9 mouse cellular contexts compared by ENCODE assay signal in the genomic region with DNA sequence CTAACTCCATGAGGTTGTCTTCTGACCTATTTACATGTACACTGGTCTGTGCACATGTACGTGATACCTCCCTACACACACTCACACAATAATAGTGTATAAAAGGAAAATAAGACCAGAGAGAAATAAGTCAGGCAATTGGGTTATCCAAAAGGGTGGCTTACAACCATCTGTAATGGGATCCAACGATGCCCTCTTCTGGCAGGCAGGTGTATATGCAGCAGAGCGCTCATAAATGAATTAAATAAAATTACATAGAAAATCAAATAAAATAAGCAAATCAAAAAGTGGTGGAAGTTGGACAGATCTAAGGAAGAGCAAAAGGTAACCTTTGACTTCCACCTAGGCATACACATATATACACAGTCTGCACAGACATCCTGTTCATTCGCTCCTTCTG. TPM values are rescaled to one million over a fixed set of nuclear protein-coding genes. Genes with fewer than 3 reads are reported as not detected.
DNase-seq lines count a peak whose midpoint lies in the region; ATAC-seq and TF ChIP-seq lines count a peak whose summit lies in the region.
"Had no signal": no experiment of that assay in that cellular context is flagged by ENCODE, and none has a peak within 500 bp of the region (broad histone marks: within the 10 kb centered on the region; RNA-seq: fewer than 3 reads in every experiment).

No protein-coding gene starts in this region.

- no peaks in the 10 kb centered on the region for H3K9me3 ChIP-seq in kidney, postnatal 0 days (replicated peaks; ENCODE audit: low read length)
- no peaks in the 10 kb centered on the region for H3K9me3 ChIP-seq in hindbrain, embryonic 10.5 days
- H3K9me3 ChIP-seq: hindbrain, embryonic 13.5 days had no signal

- no peaks in the 10 kb centered on the region for H3K36me3 ChIP-seq in kidney, postnatal 0 days (ENCODE audit: insufficient read depth, low read length)
- H3K36me3 ChIP-seq in hindbrain, embryonic 10.5 days: peaks cover 31% of the 10 kb centered on the region

- ATAC-seq in kidney, postnatal 0 days (replicated peaks; ENCODE audit: low FRiP score, low read depth): no peak

- no peak overlapping the region for H3K4me2 ChIP-seq in kidney, postnatal 0 days (ENCODE audit: low read length)
- H3K4me2 ChIP-seq: hindbrain, embryonic 13.5 days had no signal

- DNase-seq in kidney, postnatal 0 days (ENCODE audit: low spot score): peak; percentile 6
- no peak for DNase-seq in kidney, postnatal 14 days
- DNase-seq in 416B (ENCODE audit: low read depth): peak; percentile 44
- DNase-seq in CD4-positive, CD25-positive, alpha-beta regulatory T cell, adult 2 months (ENCODE audit: low read depth, low spot score): peak; percentile 49
- DNase-seq in c-Kit-positive CD71-positive TER-119-positive erythroid progenitor cells, embryonic 14.5 days (ENCODE audit: low spot score): peak; percentile 2
- DNase-seq in hindbrain, embryonic 10.5 days (ENCODE audit: low spot score): no peak
- DNase-seq in yolk sac, embryonic 10.5 days (ENCODE audit: low spot score): no peak

- no peak overlapping the region for H3K27ac ChIP-seq in kidney, postnatal 0 days
- H3K27ac ChIP-seq in hindbrain, embryonic 10.5 days: no peak overlapping the region
- H3K27ac ChIP-seq: hindbrain, embryonic 13.5 days had no signal

- 57% methylated on average over 4 of the region's 4 CpGs for WGBS in kidney, postnatal 0 days
- 57% methylated on average over 4 of the region's 4 CpGs for WGBS in hindbrain, embryonic 10.5 days

- no peak overlapping the region for H3K9ac ChIP-seq in kidney, postnatal 0 days (ENCODE audit: low read depth, low read length)
- H3K9ac ChIP-seq: hindbrain, embryonic 13.5 days had no signal

- TF ChIP-seq CTCF in kidney, postnatal 0 days (IDR thresholded peaks at IDR 0.05; ENCODE audit: low read depth): peak; percentile 53

- H3K4me1 ChIP-seq in kidney, postnatal 0 days (replicated peaks; ENCODE audit: insufficient read depth, low read length): no peaks in the 10 kb centered on the region
- H3K4me1 ChIP-seq in hindbrain, embryonic 10.5 days (replicated peaks): no peaks in the 10 kb centered on the region
- H3K4me1 ChIP-seq: hindbrain, embryonic 13.5 days had no signal

- no peak overlapping the region for H3K4me3 ChIP-seq in kidney, postnatal 0 days (replicated peaks; ENCODE audit: low read depth, low read length)
- H3K4me3 ChIP-seq in hindbrain, embryonic 10.5 days: no peak overlapping the region
- H3K4me3 ChIP-seq: hindbrain, embryonic 13.5 days had no signal

- H3K27me3 ChIP-seq in kidney, postnatal 0 days (ENCODE audit: insufficient read depth, low read length): no peaks in the 10 kb centered on the region
- no peaks in the 10 kb centered on the region for H3K27me3 ChIP-seq in hindbrain, embryonic 10.5 days (ENCODE audit: insufficient read depth, poor library complexity, severe bottlenecking)
- H3K27me3 ChIP-seq: hindbrain, embryonic 13.5 days had no signal

RNA-seq across cellular contexts. Expression of a gene that starts 10.8 kb away (rescaled TPM):
- polyA plus RNA-seq in kidney, postnatal 0 days (2015; fragmentation: Nextera tagmentation; extraction: Ambion mirVana): not detected in 2 replicates
- polyA plus RNA-seq in hindbrain, embryonic 10.5 days (2016; fragmentation: Nextera tagmentation; extraction: Ambion mirVana): 0.17 and 0.35 TPM in 2 replicates
- polyA plus RNA-seq: urinary bladder, adult 2 months had no signal

RNA-seq across cellular contexts. Expression of a gene that starts 31.2 kb away (rescaled TPM):
- 12.1 and 12.8 TPM in 2 replicates for polyA plus RNA-seq in kidney, postnatal 0 days (2015; fragmentation: Nextera tagmentation; extraction: Ambion mirVana)
- 15.6 and 19.4 TPM in 2 replicates for polyA plus RNA-seq in hindbrain, embryonic 10.5 days (2016; fragmentation: Nextera tagmentation; extraction: Ambion mirVana)

RNA-seq across cellular contexts. Expression of a gene that starts 33.1 kb away (rescaled TPM):
- polyA plus RNA-seq in kidney, postnatal 0 days (2015; fragmentation: Nextera tagmentation; extraction: Ambion mirVana): 715 and 799 TPM in 2 replicates
- polyA plus RNA-seq in hindbrain, embryonic 10.5 days (2016; fragmentation: Nextera tagmentation; extraction: Ambion mirVana): 415 and 490 TPM in 2 replicates

RNA-seq across cellular contexts. Expression of a gene that starts 33.2 kb away (rescaled TPM):
- polyA plus RNA-seq in kidney, postnatal 0 days (2015; fragmentation: Nextera tagmentation; extraction: Ambion mirVana): 8.9 and 9.6 TPM in 2 replicates
- 13.4 and 15.0 TPM in 2 replicates for polyA plus RNA-seq in hindbrain, embryonic 10.5 days (2016; fragmentation: Nextera tagmentation; extraction: Ambion mirVana)

RNA-seq across cellular contexts. Expression of a gene that starts 47.7 kb away (rescaled TPM):
- 17.2 TPM in 2 replicates for polyA plus RNA-seq in kidney, postnatal 0 days (2015; fragmentation: Nextera tagmentation; extraction: Ambion mirVana)
- 13.0 and 18.5 TPM in 2 replicates for polyA plus RNA-seq in hindbrain, embryonic 10.5 days (2016; fragmentation: Nextera tagmentation; extraction: Ambion mirVana)

Comparison
In these comparisons a context has a peak if more than half of its experiments do, and no peak if none do; other contexts are left out.
1. DNase-seq: peak in kidney, postnatal 0 days (single experiment), 416B (single experiment), CD4-positive, CD25-positive, alpha-beta regulatory T cell, adult 2 months (single experiment) and c-Kit-positive CD71-positive TER-119-positive erythroid progenitor cells, embryonic 14.5 days (single experiment); none in kidney, postnatal 14 days (single experiment), hindbrain, embryonic 10.5 days (single experiment) and yolk sac, embryonic 10.5 days (single experiment).